Mouse (Mus musculus) gastrocnemius, postnatal 25 days (tissue): ENCODE measurements around the gene Dock9. TPM values are rescaled to one million over a fixed set of nuclear protein-coding genes. Genes with fewer than 3 reads are reported as not detected.
"Not testable (repeated sequence)": the region's sequence is repeated elsewhere in the genome, so short reads cannot be mapped to it uniquely, and the experiment has no call there.

Experiments used
- DNase-seq: peaks from one replicate; pipeline ENCODE4 v3.0.0; 2022
- total RNA-seq, 2 experiments: library from RNA; stranded (reverse); gene quantifications; 1 replicate in 1 of 2; 2 replicates in 1 of 2; pipeline ENCODE4 v1.2.3; 2021

The Dock9 gene
- total RNA-seq, 2 experiments from 2014 or later = 14.5 to 17.2 TPM

GRCm38 (mm10) chr14:121660167-121660894 is 137.3 kb downstream of the Dock9 start:
- DNase-seq = no peak

GRCm38 (mm10) chr14:121659061-121659824 is 138.4 kb downstream of the Dock9 start:
- DNase-seq = no peak

- no peak for DNase-seq
Measured at GRCm38 (mm10) chr14:121658537-121658936, 139.1 kb downstream of the Dock9 start.

- peak; percentile 38 for DNase-seq
Measured at GRCm38 (mm10) chr14:121657633-121658032, 140.0 kb downstream of the Dock9 start.

GRCm38 (mm10) chr14:121656912-121657311 is 140.7 kb downstream of the Dock9 start:
- no peak for DNase-seq

- DNase-seq = no peak
Measured at GRCm38 (mm10) chr14:121654977-121655376, 142.7 kb downstream of the Dock9 start.

- DNase-seq = no peak
Measured at GRCm38 (mm10) chr14:121654416-121654967, 143.1 kb downstream of the Dock9 start.

- no peak for DNase-seq
Measured at GRCm38 (mm10) chr14:121653717-121654116, 143.9 kb downstream of the Dock9 start.

GRCm38 (mm10) chr14:121653241-121653640 is 144.4 kb downstream of the Dock9 start:
- no peak for DNase-seq

- DNase-seq = peak; percentile 33
Measured at GRCm38 (mm10) chr14:121648581-121649060, 149.0 kb downstream of the Dock9 start.

GRCm38 (mm10) chr14:121647693-121648092 is 149.9 kb downstream of the Dock9 start:
- DNase-seq = no peak

- DNase-seq = no peak
Measured at GRCm38 (mm10) chr14:121646617-121647016, 151.0 kb downstream of the Dock9 start.

- no peak for DNase-seq
Measured at GRCm38 (mm10) chr14:121644302-121644701, 153.3 kb downstream of the Dock9 start.

- no peak for DNase-seq
Measured at GRCm38 (mm10) chr14:121641271-121641670, 156.4 kb downstream of the Dock9 start.

- no peak for DNase-seq
Measured at GRCm38 (mm10) chr14:121636935-121637510, 160.6 kb downstream of the Dock9 start.

- DNase-seq = peak; percentile 48
Measured at GRCm38 (mm10) chr14:121634736-121635430, 162.8 kb downstream of the Dock9 start.

- no peak for DNase-seq
Measured at GRCm38 (mm10) chr14:121634093-121634735, 163.4 kb downstream of the Dock9 start.

- no peak for DNase-seq
Measured at GRCm38 (mm10) chr14:121631934-121632333, 165.7 kb downstream of the Dock9 start.

GRCm38 (mm10) chr14:121626741-121627140 is 170.9 kb downstream of the Dock9 start:
- no peak for DNase-seq

GRCm38 (mm10) chr14:121623996-121624542 is 173.6 kb downstream of the Dock9 start:
- not testable (repeated sequence) for DNase-seq

- no peak for DNase-seq
Measured at GRCm38 (mm10) chr14:121621806-121622205, 175.8 kb downstream of the Dock9 start.
